Mouse (Mus musculus): ENCODE measurements at regions not wholly inside any gene's neighbourhood (a gene's known extent, or its start where the extent isn't known, plus 50 kb on each side); places are given as distances from the start of the nearest gene placed in this dataset.

DNA sequence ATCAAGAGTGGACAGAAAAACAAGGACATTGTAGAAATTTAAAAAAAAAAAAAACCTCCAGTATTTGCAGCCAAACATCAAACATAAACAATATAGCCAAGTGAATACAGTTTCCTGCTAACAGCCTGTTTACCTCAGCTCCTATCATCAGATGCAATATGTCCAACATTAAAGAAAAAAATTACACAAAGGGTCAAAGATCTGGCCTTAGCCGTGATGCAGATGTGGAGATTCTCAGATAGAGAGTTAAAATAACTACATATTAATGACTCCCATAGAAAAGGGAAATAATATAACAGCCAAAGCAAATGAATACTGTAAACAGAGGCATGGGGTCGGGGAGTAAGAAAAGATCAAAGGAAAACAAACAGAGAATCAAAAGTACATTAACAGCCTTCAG, 259.8 kb downstream of the Kctd12 start:
- H3K9ac ChIP-seq (ENCODE audit: low read depth, low read length), result no peak overlapping the region
- 56% methylated on average over 2 of the region's 2 CpGs for WGBS
- ATAC-seq (replicated peaks; ENCODE audit: low FRiP score) (no peak), DNase-seq (ENCODE audit: low spot score) (no peak)
- H3K27ac ChIP-seq (ENCODE audit: low read depth, low read length), result no peak overlapping the region
- H3K9me3 ChIP-seq (ENCODE audit: control insufficient read depth, low read length), result no peaks in the 10 kb centered on the region
- no peaks in the 10 kb centered on the region for H3K27me3 ChIP-seq (replicated peaks; ENCODE audit: control insufficient read depth, insufficient read depth, low read length)
- no peak overlapping the region for H3K4me3 ChIP-seq (ENCODE audit: low read depth, low read length)
- no peaks in the 10 kb centered on the region for H3K36me3 ChIP-seq (ENCODE audit: control insufficient read depth, insufficient read depth, low read length)
- H3K4me2 ChIP-seq, result no peak overlapping the region
- H3K4me1 ChIP-seq (replicated peaks; ENCODE audit: control insufficient read depth, insufficient read depth, low read length), result no peaks in the 10 kb centered on the region

DNA sequence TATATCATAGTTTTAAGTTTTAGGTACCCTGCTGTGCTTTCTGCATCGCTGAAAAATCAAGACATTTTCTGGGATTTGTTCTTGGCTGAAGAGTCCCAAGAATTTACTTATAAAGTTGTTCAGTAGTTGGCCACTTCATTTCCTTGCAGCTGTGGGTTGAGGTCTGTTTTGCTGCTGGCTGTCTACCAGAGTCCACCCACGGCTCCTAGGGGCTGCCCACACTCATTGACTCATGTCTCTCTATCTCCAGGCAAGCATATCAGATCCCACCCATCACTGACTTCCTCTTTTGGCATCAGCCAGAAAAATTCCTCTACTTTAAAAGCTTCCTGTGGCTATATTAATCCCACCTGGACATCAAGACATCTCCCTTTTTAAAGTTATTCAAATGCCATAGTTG, 263.9 kb downstream of the Kctd12 start:
- no peak overlapping the region for H3K9ac ChIP-seq (ENCODE audit: low read depth, low read length)
- H3K4me3 ChIP-seq (ENCODE audit: low read depth, low read length), result no peak overlapping the region
- H3K4me1 ChIP-seq (replicated peaks; ENCODE audit: control insufficient read depth, insufficient read depth, low read length), result no peaks in the 10 kb centered on the region
- 50% methylated on average over 2 of the region's 2 CpGs for WGBS
- no peak overlapping the region for H3K27ac ChIP-seq (ENCODE audit: low read depth, low read length)
- ATAC-seq (replicated peaks; ENCODE audit: low FRiP score) (no peak), DNase-seq (ENCODE audit: low spot score) (no peak)
- H3K4me2 ChIP-seq, result no peak overlapping the region
- H3K9me3 ChIP-seq (ENCODE audit: control insufficient read depth, low read length), result no peaks in the 10 kb centered on the region
- no peaks in the 10 kb centered on the region for H3K36me3 ChIP-seq (ENCODE audit: control insufficient read depth, insufficient read depth, low read length)
- no peaks in the 10 kb centered on the region for H3K27me3 ChIP-seq (replicated peaks; ENCODE audit: control insufficient read depth, insufficient read depth, low read length)

- no peak overlapping the region for H3K4me3 ChIP-seq (ENCODE audit: low read depth, low read length)
- no peaks in the 10 kb centered on the region for H3K36me3 ChIP-seq (ENCODE audit: control insufficient read depth, insufficient read depth, low read length)
- no peak overlapping the region for H3K9ac ChIP-seq (ENCODE audit: low read depth, low read length)
- H3K4me1 ChIP-seq (replicated peaks; ENCODE audit: control insufficient read depth, insufficient read depth, low read length), result no peaks in the 10 kb centered on the region
- H3K27ac ChIP-seq (ENCODE audit: low read depth, low read length), result no peak overlapping the region
- H3K27me3 ChIP-seq (replicated peaks; ENCODE audit: control insufficient read depth, insufficient read depth, low read length), result no peaks in the 10 kb centered on the region
- ATAC-seq (replicated peaks; ENCODE audit: low FRiP score) (no peak), DNase-seq (ENCODE audit: low spot score) (no peak)
- no peak overlapping the region for H3K4me2 ChIP-seq
- no peaks in the 10 kb centered on the region for H3K9me3 ChIP-seq (ENCODE audit: control insufficient read depth, low read length)
- 87% methylated on average over 1 of the region's 1 CpGs for WGBS
Measured at GRCm38 (mm10) chr14:102712600-102712999, 269.8 kb downstream of the Kctd12 start.

DNA sequence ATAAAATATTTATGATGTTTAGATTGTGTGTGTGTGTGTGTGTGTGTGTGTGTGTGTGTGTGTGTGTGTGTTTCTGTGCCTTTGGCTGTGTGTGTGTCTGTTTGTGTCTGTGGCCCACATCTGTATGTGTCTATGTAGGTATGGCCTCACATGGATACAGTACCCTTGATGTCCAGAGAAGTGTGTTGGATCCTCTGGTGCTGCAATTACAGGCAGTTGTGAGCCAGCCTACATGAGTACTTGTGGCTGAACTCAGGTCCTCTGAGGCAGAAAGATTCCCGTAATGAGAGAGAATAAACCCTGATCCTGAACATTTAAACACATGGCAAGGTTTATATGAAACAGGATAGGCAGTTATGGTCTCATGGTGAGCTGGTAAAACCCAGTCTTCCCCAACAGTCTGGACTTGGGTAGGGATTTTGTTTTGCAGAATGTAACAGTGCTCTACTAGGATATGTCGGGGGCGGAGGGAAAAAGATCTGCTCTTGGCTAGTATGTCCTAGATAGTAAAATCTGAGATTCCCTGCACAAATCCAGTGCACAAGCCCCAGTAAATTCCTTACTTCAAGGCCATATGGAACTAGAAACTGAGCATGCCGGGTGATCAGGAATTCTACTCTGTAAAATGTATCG, 275.6 kb downstream of the Kctd12 start:
- Histone ChIP-seq H3K36me3 (ENCODE audit: control insufficient read depth, insufficient read depth, low read length) (no peaks in the 10 kb centered on the region), H3K9ac (ENCODE audit: low read depth, low read length) (no peak overlapping the region), H3K4me1 (replicated peaks; ENCODE audit: control insufficient read depth, insufficient read depth, low read length) (no peaks in the 10 kb centered on the region), H3K4me2 (no peak overlapping the region), H3K4me3 (ENCODE audit: low read depth, low read length) (no peak overlapping the region), H3K27ac (ENCODE audit: low read depth, low read length) (no peak overlapping the region), H3K27me3 (replicated peaks; ENCODE audit: control insufficient read depth, insufficient read depth, low read length) (no peaks in the 10 kb centered on the region), H3K9me3 (ENCODE audit: control insufficient read depth, low read length) (no peaks in the 10 kb centered on the region)
- DNase-seq (ENCODE audit: low spot score) (no peak), ATAC-seq (replicated peaks; ENCODE audit: low FRiP score) (no peak)
- WGBS, result 82% methylated on average over 5 of the region's 5 CpGs

DNA sequence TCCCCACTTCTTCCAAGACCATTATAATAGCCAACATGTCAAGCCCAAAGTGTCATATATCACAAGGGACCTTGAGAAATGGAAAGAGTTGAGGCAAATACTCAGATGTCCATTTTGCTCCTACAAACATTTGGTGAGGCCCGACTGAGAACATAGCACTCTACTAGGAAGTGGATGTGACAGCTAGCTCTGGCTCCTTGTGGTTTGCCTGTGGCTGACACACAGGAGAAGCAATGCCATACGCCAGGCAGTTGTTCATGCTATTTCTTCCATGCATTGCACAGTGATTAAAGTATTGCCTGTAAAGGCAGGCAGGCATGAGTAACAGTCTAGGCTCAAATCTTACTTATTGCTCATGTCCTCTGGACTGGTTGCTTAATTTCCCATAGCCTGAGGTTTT, 281.3 kb downstream of the Kctd12 start:
- no peak overlapping the region for H3K9ac ChIP-seq (ENCODE audit: low read depth, low read length)
- no peaks in the 10 kb centered on the region for H3K4me1 ChIP-seq (replicated peaks; ENCODE audit: control insufficient read depth, insufficient read depth, low read length)
- H3K36me3 ChIP-seq (ENCODE audit: control insufficient read depth, insufficient read depth, low read length), result no peaks in the 10 kb centered on the region
- DNase-seq (ENCODE audit: low spot score) (no peak), ATAC-seq (replicated peaks; ENCODE audit: low FRiP score) (no peak)
- no peak overlapping the region for H3K4me2 ChIP-seq
- no peaks in the 10 kb centered on the region for H3K27me3 ChIP-seq (replicated peaks; ENCODE audit: control insufficient read depth, insufficient read depth, low read length)
- no peaks in the 10 kb centered on the region for H3K9me3 ChIP-seq (ENCODE audit: control insufficient read depth, low read length)
- no peak overlapping the region for H3K4me3 ChIP-seq (ENCODE audit: low read depth, low read length)
- 51% methylated on average over 2 of the region's 2 CpGs for WGBS
- H3K27ac ChIP-seq (ENCODE audit: low read depth, low read length), result no peak overlapping the region

DNA sequence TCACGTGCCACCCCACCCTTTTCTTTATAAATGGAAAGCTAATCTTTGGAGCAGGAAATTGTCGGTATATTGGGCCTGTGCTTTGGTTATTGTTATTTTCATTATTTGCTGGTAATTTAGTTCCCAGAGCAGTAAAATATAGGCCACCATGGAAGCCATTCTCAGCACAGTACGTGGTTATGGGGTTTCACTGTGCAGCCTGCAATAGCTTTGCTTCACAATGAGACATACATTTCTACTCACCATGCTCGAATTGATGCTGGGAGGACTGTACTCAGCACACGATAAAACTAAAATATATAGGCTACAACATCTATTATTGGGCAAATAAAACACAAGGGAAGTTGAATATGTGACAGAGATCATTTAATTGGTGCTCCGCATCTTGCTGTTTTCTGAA, 282.0 kb downstream of the Kctd12 start:
- H3K4me2 ChIP-seq, result no peak overlapping the region
- ATAC-seq (replicated peaks; ENCODE audit: low FRiP score), result no peak
- no peak overlapping the region for H3K4me3 ChIP-seq (ENCODE audit: low read depth, low read length)
- H3K36me3 ChIP-seq (ENCODE audit: control insufficient read depth, insufficient read depth, low read length), result no peaks in the 10 kb centered on the region
- H3K27ac ChIP-seq (ENCODE audit: low read depth, low read length), result no peak overlapping the region
- no peaks in the 10 kb centered on the region for H3K4me1 ChIP-seq (replicated peaks; ENCODE audit: control insufficient read depth, insufficient read depth, low read length)
- no peaks in the 10 kb centered on the region for H3K27me3 ChIP-seq (replicated peaks; ENCODE audit: control insufficient read depth, insufficient read depth, low read length)
- H3K9me3 ChIP-seq (ENCODE audit: control insufficient read depth, low read length), result no peaks in the 10 kb centered on the region
- WGBS, result 77% methylated on average over 6 of the region's 6 CpGs
- no peak overlapping the region for H3K9ac ChIP-seq (ENCODE audit: low read depth, low read length)
- no peak for DNase-seq (ENCODE audit: low spot score)

GRCm38 (mm10) chr14:102699015-102699414, 283.4 kb downstream of the Kctd12 start:
- no peak for DNase-seq (ENCODE audit: low spot score)

GRCm38 (mm10) chr14:102686791-102687190, 295.6 kb downstream of the Kctd12 start:
- DNase-seq (ENCODE audit: low spot score) (no peak), ATAC-seq (replicated peaks; ENCODE audit: low FRiP score) (no peak)
- H3K36me3 ChIP-seq (ENCODE audit: control insufficient read depth, insufficient read depth, low read length), result no peaks in the 10 kb centered on the region
- H3K4me3 ChIP-seq (ENCODE audit: low read depth, low read length), result no peak overlapping the region
- no peak overlapping the region for H3K9ac ChIP-seq (ENCODE audit: low read depth, low read length)
- H3K27ac ChIP-seq (ENCODE audit: low read depth, low read length), result no peak overlapping the region
- H3K27me3 ChIP-seq (replicated peaks; ENCODE audit: control insufficient read depth, insufficient read depth, low read length), result no peaks in the 10 kb centered on the region
- no peaks in the 10 kb centered on the region for H3K9me3 ChIP-seq (ENCODE audit: control insufficient read depth, low read length)
- 53% methylated on average over 1 of the region's 1 CpGs for WGBS
- no peaks in the 10 kb centered on the region for H3K4me1 ChIP-seq (replicated peaks; ENCODE audit: control insufficient read depth, insufficient read depth, low read length)
- H3K4me2 ChIP-seq, result no peak overlapping the region

More at GRCm38 (mm10) chr14:102699015-102699414, 283.4 kb downstream of the Kctd12 start:
- 78% methylated on average over 3 of the region's 3 CpGs for WGBS
- H3K36me3 ChIP-seq (ENCODE audit: control insufficient read depth, insufficient read depth, low read length), result no peaks in the 10 kb centered on the region
- H3K9ac ChIP-seq (ENCODE audit: low read depth, low read length), result no peak overlapping the region
- ATAC-seq (replicated peaks; ENCODE audit: low FRiP score), result no peak
- H3K9me3 ChIP-seq (ENCODE audit: control insufficient read depth, low read length), result no peaks in the 10 kb centered on the region
- H3K4me2 ChIP-seq, result no peak overlapping the region
- no peak overlapping the region for H3K27ac ChIP-seq (ENCODE audit: low read depth, low read length)
- no peak overlapping the region for H3K4me3 ChIP-seq (ENCODE audit: low read depth, low read length)
- H3K27me3 ChIP-seq (replicated peaks; ENCODE audit: control insufficient read depth, insufficient read depth, low read length), result no peaks in the 10 kb centered on the region
- H3K4me1 ChIP-seq (replicated peaks; ENCODE audit: control insufficient read depth, insufficient read depth, low read length), result no peaks in the 10 kb centered on the region

GRCm38 (mm10) chr14:102676582-102676981, 305.9 kb downstream of the Kctd12 start:
- no peaks in the 10 kb centered on the region for H3K36me3 ChIP-seq (ENCODE audit: control insufficient read depth, insufficient read depth, low read length)
- no peaks in the 10 kb centered on the region for H3K4me1 ChIP-seq (replicated peaks; ENCODE audit: control insufficient read depth, insufficient read depth, low read length)
- no peak overlapping the region for H3K27ac ChIP-seq (ENCODE audit: low read depth, low read length)
- no peaks in the 10 kb centered on the region for H3K27me3 ChIP-seq (replicated peaks; ENCODE audit: control insufficient read depth, insufficient read depth, low read length)
- H3K9ac ChIP-seq (ENCODE audit: low read depth, low read length), result no peak overlapping the region
- no peak overlapping the region for H3K4me3 ChIP-seq (ENCODE audit: low read depth, low read length)
- ATAC-seq (replicated peaks; ENCODE audit: low FRiP score) (no peak), DNase-seq (ENCODE audit: low spot score) (no peak)
- H3K9me3 ChIP-seq (ENCODE audit: control insufficient read depth, low read length), result no peaks in the 10 kb centered on the region
- no peak overlapping the region for H3K4me2 ChIP-seq
- WGBS, result 68% methylated on average over 5 of the region's 5 CpGs

All from liver, embryonic 11.5 days (tissue).